Mouse (Mus musculus): ENCODE results near the gene Zswim5. TPM values are rescaled to one million over a fixed set of nuclear protein-coding genes. Genes with fewer than 3 reads are reported as not detected.
"Not testable (repeated sequence)": the region's sequence is repeated elsewhere in the genome, so short reads cannot be mapped to it uniquely, and the experiment has no call there.

The Zswim5 gene
- 1.2 and 1.3 TPM in 2 replicates for polyA plus RNA-seq (2012; rRNA removed)

DNA sequence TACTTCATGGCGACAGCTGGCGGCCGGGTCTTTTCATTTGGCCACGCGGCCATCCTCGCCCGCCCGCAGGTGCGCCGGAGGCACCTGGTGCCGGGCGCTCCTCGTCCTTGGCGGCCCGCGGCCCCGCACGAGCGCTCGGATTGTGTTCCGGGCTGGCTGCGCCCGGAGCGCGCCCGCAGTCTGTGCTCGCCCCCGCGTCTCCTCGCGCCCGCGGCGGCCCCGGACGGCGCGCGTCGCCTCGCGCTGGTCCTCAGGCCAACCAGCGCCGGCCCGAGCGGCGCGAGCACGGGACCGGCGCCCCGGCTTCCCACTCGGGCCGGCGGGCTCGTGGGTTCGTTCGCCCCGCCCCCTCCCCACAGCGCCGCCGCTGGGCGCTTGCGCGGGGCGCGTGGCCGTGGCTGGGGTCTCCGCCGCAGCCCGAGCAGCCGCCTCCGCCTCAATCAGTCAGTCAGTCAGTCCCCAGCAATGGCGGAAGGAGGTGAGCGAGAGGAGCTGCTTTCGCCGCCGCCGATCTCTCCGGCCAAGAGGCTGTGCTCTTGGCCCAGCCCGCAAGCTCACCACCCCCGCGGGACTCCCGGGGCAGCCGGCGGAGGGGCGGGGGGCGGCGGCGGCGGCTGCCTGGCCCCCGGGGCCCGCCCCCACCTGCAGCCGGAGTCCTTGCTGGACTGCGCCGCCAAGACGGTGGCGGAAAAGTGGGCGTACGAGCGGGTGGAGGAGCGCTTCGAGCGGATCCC, at the start of gene Zswim5:
Gene Zswim5, plus strand, starts transcription at position 382 of the 734 bp plus-strand sequence.
- peak; percentile 67 for DNase-seq (ENCODE audit: low spot score)

DNA sequence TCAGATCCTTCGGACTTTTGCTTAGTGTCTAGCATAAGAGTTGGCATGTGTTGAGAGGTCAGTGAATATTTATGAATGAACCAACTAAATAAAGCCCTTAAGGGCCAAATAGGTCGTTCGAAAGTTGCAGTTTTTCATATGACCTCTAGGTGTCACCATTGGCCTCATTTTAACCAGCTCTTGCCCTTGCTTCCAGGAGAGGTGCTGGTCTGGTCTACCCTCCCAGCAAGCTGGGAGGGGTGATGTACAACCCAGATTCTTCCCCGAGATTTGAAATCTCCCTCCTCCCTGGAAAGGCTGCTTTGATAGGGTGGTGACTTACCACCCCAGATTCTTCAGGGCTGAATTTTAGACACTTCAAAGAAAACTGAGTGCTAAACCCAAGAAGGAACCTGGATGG, 49.4 kb upstream of the Zswim5 start:
- no peak for DNase-seq (ENCODE audit: low spot score)

DNA sequence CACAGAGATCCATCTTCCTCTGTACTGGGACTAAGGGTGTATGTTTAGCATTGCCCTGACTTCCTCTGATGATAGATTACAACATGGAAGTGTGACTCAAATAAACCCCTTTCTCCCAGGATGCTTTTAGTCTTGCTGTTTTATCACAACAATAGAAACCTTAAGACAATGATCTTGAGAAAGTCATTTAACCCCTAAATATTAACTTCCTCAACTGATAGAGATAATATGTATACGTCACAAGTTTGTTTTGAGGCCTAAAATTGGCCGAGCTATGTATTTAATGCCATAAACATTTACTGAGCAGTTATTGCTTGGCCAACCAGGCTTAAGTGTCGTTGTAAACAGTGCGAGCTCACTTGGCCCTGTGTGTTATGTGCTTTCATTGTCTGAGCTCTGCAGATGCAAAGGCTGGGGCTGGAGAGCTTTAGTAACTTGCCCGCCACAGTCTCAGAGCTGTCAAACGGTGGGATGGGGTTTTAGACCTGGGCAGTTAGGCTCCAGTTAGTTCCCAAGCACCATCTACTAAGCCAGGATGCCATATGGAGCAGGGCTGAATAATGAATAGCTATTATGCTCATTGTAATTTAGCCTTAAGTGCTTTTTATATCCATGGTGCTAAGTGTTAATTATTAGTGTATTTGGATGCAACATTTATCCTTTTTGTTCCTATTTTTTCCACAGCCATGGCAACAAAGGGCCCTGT, 47.7 kb upstream of the Zswim5 start:
- DNase-seq (ENCODE audit: low spot score) = no peak

DNA sequence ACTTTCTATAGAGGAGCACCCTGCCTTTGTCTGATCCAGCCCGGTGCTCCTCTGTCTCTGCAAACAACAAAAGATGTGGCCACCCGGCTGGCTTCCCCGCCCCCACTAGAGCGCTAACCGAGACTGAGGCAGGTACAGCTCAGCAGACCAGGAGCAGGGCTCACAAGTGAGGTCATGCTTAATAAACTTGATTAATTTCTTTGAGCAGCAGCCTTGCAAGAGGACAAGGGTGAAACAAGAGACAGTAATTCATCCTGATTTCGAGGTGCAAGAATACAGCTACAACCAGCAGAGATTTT, 47.2 kb upstream of the Zswim5 start:
- no peak for DNase-seq (ENCODE audit: low spot score)

DNA sequence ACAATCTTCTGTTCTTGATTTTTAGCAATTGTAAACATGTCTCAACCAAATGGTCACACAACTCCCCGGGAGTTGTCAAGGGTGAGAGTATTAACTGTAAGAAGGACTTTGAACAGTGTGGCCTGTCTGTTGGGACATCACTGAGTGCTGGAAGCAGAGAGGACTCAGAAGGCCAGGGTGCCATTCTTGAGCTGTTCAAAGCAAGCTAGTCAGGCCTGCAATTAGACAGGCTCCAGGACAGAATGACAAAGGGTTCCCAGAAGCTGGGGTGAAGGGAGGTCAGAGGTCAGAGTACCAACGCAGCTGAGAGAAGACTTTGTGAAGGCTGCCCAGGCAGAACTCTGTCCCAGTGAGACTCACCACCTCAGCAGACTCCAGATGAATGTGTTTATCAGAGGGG, 38.2 kb upstream of the Zswim5 start:
- no peak for DNase-seq (ENCODE audit: low spot score)

DNA sequence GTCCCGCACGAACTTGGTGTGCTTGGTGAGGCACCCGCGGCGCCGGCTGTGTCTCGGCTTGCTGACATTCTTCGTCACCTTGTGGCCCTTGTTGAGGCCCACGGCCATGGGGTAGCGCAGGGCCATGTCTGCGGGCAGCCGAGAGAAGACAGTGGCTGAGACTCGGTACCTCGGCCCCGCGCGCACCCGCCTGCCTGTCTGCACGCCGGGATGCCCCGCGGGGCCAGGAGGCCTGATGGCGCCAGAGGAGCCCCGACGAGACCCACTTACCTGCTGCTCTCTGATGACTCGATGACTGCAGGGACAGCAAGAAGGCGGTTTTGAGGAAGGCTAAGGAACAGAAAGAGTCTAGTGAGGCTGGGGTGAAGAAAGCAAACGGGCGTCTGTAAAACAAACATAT, 37.1 kb upstream of the Zswim5 start:
- DNase-seq (ENCODE audit: low spot score) = not testable (repeated sequence)

DNA sequence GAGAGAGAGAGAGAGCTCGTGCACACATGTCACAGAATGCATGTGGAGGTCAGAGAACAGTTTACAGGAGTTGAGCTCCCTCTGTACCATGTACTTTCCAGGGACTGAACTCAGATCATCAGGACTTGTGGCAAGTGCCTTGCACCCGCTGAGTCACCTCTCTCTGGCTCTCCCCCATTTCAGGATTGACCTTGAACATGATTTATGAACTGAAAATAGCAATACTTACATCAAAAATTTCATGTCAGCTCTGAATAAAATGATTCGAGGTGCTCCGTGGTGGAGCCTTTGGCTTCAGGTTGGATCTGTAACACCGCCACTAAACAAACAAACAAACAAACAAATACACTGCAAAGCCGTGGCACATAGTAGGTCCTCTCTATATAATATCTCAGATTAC, 36.3 kb upstream of the Zswim5 start:
- DNase-seq (ENCODE audit: low spot score) = no peak

DNA sequence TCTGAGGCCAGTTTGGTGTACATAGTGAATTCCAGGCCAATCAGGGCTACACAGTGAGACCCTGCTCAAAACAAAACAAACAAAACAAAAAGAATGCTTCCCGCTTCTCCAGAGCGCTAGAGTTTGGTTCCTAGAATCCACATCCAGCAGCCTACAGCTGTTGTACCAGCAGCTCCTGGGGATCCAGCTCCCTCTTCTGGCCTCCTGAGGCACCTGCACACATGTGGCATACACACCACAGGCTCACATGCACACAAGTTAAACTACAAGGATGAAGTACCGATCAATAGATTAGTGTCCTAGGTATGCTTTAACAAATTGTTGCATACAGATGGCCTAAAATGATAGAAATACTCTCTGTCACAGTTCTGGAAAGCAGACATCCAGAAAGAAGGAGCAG, 32.9 kb upstream of the Zswim5 start:
- no peak for DNase-seq (ENCODE audit: low spot score)

DNA sequence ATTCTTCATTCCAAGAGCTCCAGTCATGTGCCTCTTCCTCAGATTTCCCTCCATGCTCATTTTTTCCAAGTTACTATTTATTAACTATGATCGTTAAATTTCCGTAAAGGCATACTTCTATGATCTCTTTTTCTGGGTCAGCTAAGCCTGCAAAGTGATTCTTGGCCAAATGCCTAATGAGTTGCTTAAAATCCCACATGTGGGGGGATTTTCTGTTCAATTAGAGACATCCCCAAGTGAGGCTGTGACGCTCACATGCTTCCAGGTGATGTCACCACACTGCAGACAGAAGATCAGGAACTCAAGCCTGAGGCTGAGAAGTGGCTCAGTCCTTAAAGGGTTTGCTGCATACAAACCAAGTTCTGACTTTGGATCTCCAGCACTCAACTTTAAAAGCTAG, 27.3 kb upstream of the Zswim5 start:
- no peak for DNase-seq (ENCODE audit: low spot score)

DNA sequence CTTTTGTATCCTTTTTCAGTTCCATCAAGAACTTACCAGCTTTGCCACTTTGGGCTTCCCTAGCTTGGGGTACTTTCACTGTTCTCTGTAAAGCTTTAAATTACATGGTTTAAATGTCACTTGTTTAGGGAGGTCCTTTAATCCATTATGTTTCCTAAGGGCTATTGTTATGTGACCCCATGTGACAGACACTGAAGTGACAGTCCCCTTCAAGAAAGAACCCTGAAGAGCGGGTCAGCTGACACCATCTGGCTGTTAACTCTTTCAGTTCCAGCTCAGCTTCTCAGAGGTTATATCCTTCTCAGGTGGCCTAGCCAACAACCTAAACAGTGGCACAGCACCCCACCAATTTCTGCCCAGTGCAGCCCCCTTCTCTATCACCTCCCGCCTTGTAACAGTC, 22.9 kb upstream of the Zswim5 start:
- DNase-seq (ENCODE audit: low spot score) = no peak

DNA sequence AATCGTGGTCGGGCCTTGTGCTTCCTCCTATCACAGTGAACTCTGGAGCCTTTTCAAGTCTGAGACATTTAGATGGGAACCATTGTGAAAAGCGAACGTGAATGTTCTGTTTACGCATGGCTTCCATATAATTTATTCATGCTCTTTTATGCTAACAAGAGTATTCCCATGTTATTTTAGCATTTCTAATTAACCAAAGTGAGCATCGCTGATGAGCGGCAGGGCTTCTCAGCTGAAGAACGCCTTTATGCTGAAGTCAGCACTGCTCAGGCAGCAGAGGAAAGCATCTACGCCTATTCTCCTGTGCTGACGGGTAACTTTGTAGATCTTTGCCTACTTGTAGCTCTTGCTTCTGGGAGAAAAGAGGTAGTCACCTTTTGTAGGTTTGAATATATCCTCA, 20.0 kb upstream of the Zswim5 start:
- DNase-seq (ENCODE audit: low spot score) = no peak

DNA sequence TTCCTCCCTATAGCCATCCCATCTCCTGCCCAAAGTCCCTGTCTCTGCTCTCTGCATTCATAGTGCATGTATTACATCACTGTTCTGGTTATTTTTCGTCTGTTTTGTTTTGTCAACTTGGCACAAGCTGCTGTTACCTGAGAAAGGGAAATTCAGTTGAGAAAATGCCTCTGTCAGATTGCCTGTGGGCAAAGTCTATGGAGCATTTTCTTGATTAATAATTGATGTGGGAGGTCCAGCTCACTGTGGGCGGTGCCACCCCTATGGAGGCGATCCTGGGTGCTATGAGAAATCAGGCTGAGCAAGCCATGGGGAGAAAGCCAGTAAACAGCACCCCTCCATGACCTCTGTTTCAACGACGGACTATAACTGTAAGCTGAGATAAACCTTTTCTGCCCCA, 17.5 kb upstream of the Zswim5 start:
- DNase-seq (ENCODE audit: low spot score) = no peak

DNA sequence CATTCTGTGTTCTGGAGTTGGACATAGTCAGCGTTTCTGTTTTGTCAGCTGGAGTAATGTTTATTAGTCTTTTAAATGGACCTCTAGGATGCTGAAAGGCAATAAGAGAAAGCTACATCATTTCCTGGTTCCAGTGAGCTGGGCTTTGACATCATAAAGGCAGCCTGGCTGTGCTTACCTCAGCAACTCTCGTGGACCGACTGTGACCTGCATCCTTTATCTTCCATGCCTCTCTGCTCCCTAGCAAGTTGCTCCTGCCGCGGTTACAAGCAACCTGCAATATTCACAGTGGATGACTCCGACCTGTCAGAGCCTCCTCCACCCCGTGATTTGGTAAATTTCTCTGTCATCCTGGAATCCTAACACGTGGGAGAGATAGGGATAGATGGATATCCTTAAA, 15.2 kb upstream of the Zswim5 start:
- DNase-seq (ENCODE audit: low spot score) = no peak

DNA sequence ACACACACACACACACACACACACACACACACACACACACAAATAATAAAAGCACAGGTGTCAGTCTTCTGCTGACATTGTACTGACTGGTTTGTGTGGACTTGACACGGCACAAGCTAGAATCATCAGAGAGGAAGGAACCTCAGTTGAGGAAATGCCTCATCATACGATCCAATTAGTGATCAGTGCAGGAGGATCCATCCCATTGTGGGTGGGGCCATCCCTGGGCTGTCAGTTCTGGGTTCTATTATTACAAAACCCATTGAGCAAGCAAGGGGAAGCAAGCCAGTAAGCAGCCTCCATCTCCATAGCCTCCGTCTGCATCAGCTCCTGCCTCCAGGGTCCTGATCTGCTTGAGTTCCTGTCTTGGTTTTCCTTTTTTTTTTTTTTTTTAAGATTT, 7.3 kb upstream of the Zswim5 start:
- no peak for DNase-seq (ENCODE audit: low spot score)

DNA sequence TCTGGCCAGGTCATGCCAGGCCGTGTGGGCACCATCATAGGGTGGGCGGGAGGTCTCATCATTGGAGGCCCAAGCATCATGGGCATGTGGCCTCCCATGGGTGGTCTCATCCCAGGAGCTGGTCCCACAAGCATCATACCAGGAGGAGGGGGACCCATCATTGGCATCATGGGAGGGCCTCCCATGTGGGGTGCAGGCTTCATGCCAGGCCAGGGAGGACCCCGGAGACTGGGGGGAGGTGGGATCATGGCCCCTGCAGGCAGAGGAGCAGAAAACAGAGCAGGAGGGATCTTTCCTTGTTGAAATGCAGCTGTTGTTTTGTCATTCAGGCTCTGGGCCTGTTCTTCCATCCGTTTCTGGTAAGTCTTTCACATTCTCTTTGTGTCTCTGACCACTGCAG, 2.6 kb upstream of the Zswim5 start:
- DNase-seq (ENCODE audit: low spot score) = no peak

DNA sequence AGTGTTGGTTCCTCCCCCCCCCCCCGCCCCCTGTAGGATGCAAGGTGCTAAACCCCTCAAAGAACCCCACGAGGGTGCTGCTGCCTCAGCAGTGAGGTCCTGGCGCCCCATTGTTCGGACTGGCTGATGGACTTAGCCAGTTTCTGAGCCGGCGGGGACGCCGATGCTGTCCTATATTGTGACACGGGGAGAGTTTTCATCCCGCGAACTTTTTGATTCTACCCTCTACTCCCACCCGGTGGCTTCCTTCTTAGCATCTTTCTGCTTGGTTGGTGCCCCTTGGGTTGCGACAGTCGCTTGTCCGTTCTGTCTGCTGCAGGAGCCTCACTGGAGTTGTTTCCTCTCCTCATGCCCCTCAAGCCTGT, 564 bp upstream of the Zswim5 start:
- DNase-seq (ENCODE audit: low spot score) = no peak

DNA sequence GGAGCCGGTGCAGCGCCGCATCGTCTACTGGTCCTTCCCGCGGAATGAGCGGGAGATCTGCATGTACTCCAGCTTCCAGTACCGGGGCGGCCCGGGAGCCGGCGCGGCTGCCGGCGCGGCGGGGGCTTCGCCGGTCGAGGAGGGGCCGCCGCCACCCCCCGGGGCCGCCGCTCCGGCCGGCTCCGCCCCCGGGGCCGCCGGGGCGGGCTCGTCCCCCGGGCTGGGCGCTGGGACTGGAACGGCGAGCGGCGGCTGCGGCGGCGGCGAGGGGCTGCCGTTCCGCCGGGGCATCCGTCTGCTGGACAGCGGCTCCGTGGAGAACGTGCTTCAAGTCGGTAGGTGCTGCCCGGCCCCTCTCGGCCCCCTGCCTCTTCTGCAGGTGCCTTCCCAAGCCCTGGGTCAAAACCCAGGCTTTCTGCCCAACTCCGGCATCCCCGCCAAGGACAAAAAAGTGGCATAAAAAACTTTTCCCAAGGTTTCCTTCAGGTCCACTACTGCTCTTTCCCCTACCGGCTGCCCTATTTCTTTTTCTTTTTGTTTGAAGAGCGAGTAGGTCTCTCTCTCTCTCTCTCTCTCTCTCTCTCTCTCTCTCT, 649 bp downstream of the Zswim5 start:
- DNase-seq (ENCODE audit: low spot score) = no peak

DNA sequence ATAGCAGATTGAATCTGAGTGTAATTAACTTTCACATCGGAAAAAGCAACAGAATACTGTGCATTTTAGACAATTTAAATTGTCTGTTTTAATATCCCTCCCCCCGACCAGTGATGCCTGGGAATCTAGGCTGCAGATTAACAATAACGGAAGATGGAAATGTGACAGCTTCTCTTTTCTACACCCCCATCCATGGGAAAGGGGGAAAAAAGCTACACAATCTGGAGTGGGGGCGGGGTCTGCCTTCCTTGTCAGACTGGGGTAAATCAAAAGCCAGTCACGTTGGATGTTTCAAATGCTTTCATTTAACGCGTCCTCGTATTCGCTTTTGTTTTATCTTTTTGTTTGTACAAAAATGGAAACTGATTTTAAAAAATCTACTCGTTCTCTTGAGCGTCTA, 1.3 kb downstream of the Zswim5 start:
- no peak for DNase-seq (ENCODE audit: low spot score)

DNA sequence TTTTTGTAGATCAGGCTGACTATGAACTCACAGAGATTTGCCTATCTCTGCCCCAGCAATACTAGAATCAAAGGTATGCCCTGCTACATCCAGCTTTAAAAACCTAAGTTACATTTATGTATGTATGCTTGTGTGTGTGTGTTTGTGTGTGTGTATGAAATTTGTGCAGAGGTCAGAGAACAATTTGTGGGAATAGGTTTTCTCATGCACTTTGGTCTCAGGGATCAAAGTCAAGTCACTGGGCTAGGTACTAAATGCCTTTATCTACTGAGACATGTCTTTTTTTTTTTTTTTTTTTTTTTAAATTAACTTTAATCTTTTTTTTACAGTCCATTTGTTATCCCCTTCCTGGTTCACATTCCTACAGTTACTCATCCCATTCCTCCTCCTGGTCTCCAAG, 5.5 kb downstream of the Zswim5 start:
- no peak for DNase-seq (ENCODE audit: low spot score)

DNA sequence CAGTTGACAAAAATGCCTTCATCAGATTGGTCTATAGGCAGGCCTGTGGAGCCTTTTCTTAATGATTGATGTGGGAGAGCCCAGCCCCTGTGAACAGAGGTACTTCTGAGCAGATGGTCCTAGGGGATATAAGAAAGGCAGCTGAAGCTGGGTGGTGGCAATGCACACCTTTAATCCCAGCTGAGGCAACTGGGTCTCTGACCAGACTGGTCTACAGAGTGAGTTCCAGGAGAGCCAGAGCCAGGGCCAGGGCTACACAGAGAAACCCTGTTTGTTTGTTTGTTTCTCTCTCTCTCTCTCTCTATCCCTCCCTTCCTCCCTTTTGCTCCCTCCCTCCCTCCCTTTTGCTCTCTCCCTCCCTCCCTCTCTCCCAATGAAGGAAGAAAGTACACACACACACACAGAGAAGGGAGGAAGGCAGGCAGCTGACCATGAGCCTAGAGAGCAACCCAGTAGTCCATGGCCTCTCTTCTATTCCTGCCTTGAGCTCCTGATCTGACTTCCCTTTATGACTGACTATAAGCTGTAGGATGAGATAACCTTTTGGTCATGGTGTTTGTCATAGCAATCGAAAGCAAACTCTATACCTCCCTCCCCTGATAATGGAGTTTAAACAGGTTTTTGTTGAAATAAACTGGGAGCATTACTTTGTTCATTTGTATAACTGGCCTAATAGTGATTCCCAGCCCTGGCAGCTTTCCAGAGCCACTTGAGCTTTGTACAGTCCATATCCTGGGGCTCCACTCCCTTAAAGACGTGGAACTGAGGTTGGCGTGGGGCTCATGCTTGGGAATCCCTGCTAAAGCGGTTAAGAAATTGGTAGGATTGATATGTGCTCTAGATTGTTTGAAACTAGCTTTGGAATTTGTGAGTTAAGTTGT, 17.3 kb downstream of the Zswim5 start:
- no peak for DNase-seq (ENCODE audit: low spot score)

DNA sequence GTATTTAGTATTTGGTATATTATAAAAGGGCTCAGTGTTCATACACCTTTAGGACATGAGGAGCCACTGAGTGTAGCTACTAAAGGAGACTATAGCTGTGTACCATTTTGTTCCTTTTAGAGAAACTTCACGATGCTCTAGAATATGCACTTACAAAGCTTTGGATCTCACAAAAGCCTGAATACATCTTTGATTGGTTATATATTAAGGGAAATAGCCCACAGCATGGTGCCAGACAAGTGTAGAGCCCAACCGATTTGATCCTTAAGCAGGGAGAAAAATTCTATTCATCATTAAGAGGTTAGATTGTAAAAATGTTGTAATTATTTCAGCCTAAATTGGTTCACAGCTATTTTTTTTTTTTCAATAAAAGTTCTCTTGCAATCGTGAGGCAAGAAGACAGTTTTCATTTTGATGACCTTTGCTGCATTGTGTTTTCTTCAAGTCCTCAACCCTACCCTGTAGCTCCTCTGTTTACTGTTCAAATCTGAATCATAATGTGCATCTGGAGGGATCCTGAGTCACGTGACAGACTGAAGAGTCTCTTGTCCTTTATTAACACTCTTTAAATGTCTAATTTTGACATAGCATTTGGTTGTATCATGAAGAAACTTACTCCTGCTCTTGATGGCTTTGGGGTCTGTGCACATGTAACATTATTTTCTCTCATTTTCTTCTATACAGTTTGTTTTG, 33.5 kb downstream of the Zswim5 start:
- no peak for DNase-seq (ENCODE audit: low spot score)

DNA sequence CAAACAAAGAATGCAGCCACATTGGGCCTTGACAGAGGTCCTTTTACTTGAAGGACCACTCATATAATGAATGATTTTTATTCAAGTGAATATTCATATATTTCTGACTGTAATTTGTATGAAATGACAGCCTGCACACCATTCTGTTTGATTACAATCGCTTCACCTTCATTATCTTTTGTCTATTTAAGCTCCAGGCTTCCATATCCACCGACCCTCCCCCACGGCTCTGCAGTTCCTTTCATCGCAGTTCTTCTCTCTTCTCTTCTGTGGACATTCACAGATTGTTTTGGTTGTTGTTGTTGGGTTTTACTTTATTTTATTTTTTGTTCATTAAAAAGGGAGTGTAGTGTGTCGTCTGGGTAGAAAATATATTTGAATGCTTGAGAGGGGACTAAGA, 34.0 kb downstream of the Zswim5 start:
- DNase-seq (ENCODE audit: low spot score) = no peak

All from urinary bladder, adult 2 months (tissue).